Mouse (Mus musculus) layer of hippocampus, adult 9-10 months (tissue): ENCODE results near the gene Fat1.
"Not testable (repeated sequence)": the region's sequence is repeated elsewhere in the genome, so short reads cannot be mapped to it uniquely, and the experiment has no call there.

Experiments used
- DNase-seq: peaks from one replicate; pipeline ENCODE4 v3.0.0; 2022; ENCODE audit warnings: low spot score

Fat1 gene

GRCm38 (mm10) chr8:45010685-45011084, 75.4 kb downstream of the Fat1 start:
- peak; percentile 44 for DNase-seq

- DNase-seq, result no peak
Measured at GRCm38 (mm10) chr8:45011774-45012173, 76.5 kb downstream of the Fat1 start.

GRCm38 (mm10) chr8:45013852-45014251, 78.6 kb downstream of the Fat1 start:
- no peak for DNase-seq

DNA sequence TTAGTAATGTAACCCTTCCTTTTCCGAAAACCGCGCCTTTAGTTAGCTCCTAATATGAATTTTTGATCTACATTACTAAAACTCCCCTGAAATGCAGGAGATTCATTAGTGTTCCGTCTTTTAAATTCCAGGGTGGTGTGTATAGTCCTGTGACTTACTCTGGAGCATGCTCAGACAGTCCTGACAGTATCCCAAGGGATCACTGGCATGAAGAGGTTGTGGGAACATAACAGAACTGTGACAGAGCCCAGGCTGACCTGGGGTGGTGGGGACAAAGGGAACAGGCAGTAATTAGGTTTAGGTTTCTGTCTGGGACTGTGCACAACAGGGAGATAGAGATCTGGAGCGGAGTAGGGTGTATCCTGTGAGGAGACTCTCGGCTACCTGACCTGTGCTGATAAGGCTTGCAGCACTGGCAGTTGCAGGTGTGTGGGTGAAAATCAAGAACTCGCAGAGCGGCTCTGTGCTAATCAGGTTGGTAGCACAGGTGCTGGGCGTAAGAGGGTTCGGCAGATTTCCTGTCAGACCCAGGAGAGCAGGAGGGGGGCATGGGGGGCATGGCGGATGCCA, 79.3 kb downstream of the Fat1 start:
- no peak for DNase-seq

DNA sequence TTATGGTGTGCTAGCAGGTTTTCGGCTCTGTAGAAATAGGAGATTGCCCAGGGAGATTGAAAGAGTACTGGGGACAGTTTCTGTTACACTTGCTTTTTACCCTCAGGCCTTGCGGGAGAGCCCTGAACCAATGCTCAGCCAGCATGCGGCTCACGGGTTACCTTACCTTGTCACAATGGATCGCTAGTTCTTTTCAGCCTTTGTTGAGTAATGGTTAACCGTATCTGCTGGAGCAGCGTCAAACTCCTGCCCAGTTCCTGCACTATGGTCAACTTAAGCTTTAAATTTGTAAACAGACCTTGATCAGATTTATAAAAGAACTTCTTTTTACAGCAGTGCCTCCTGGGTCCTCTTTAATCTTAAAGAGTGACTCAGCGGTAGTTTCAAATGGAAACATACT, 80.6 kb downstream of the Fat1 start:
- DNase-seq, result no peak

DNA sequence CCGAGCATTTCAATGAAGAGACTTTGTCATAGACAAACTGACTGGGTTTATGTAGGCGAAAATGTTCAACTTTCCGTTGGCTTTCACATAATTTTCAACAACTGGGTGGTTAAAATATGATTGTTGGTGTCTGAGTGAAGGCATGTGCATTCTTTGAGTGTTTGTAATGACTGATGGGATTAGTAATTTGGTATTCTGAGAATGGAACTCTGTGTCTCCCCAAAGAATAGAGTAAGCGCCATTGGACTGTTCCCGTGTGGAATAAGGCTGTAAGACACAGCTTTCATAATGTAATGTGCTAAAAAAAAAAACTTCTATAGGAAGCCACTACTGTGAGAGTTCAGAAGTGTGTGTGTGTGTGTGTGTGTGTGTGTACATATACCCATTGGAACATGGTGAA, 84.0 kb downstream of the Fat1 start:
- DNase-seq, result no peak

GRCm38 (mm10) chr8:45021171-45021570, 85.9 kb downstream of the Fat1 start:
- no peak for DNase-seq

DNA sequence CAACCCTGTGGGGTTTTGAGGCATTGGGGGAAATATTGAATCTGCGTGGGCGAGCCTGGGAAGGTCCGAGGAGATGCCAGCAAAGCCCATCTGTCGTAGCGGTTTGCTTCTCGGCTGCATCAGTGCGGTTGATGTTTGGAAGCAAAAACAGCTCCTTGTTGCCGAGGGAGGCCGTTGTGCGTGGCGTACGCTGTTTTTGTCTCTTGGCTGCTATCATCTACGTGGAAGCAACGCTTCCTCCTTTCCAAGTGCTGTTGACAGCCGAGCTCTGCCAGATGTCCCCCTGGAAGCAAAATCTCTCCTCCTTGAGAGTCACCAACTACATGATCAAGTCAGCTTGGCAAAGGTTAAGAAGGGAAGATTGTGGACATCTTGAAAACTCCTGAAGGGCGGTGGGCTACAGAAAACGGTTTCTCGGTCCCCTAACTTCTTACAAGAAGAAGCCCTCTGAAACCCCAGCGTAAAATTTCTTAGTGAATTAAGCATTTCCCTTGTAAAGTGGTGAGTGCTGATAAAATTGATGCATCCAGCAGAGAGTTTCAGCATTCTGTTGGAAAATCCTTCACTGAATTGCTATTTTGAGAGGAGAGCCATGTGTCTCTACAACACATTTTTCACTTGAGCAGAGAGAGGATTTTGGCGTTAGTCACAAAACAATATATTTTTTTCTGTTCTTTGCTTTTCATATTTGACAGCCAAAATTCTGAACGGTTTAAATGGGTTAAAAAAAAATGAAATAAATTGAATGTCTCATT, 86.8 kb downstream of the Fat1 start:
- peak; percentile 37 for DNase-seq

- DNase-seq, result no peak
Measured at GRCm38 (mm10) chr8:45028081-45028497, 92.8 kb downstream of the Fat1 start.

DNA sequence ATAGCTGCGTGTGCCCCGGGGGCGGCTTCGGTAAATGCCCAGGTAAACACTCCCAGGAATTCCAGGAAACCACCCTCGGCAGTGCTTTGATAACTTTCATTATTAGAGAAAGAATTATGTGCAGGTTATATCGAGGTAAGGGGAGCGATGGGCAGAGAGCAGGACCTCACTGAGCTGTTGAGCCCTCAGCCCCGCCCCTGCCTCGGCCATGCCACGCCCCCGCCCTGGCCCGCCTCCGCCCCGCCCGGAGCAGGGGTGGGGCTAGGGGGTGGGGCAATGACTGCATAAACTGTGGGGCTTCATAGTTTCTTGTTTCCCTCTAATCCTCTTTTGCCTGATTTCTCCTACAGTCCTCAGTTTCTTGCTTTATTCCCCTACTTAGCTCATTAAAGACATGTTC, 103.1 kb downstream of the Fat1 start:
- no peak for DNase-seq

- DNase-seq, result no peak
Measured at GRCm38 (mm10) chr8:45044160-45044559, 108.9 kb downstream of the Fat1 start.

DNA sequence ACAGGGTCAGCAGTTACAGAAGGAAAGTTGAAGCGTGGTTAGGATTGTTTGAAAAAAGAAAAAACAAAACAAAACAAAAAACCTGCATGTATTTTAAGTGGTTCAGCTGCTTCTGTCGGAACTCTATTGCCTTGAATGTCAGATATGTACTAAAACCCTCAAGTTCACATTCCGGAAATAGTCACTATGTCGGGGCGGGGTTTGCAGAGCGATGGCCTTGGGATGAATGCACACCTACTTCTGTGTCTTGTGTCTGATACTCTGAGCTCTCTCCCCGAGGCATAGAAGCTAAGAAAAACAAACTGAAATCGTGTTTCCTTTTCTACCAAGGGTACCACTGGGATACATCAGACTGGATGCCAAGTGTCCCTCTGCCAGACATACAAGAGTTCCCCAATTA, 115.2 kb downstream of the Fat1 start:
- no peak for DNase-seq

DNA sequence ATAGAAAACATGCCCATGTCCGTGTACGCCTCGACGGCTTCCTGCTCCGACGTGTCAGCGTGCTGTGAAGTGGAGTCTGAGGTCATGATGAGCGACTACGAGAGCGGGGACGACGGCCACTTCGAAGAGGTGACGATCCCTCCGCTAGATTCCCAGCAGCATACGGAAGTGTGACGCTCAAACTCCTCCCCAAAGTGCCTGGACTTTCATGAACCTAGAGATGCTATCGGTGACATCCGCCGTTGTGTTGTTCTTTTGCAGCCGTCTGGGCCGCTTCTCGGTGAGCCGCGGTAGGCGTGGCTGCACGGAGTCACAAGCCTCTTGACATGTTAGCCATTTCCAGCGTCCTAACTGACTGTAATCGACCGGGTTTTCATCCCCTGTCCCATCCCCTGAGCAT, 116.0 kb downstream of the Fat1 start:
- DNase-seq, result no peak

- no peak for DNase-seq
Measured at GRCm38 (mm10) chr8:45052205-45052604, 117.0 kb downstream of the Fat1 start.

DNA sequence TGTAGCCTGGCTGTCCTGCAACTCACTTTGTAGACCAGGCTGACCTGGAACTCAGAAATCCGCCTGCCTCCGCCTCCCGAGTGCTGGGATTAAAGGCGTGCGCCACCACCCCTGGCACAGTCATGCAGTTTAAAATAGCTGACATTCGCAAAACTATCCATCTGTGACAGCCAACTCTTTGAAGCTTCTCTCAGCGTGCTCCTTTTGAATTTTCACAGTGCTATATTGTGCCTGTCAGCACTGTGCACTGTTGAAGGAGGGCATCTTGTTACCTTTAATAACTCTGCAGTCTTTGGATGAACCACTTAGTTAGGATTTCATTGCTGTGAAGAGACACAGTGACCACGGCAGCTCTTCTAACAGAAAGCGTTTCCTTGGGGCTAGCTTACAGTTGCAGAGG, 117.4 kb downstream of the Fat1 start:
- DNase-seq, result no peak

DNA sequence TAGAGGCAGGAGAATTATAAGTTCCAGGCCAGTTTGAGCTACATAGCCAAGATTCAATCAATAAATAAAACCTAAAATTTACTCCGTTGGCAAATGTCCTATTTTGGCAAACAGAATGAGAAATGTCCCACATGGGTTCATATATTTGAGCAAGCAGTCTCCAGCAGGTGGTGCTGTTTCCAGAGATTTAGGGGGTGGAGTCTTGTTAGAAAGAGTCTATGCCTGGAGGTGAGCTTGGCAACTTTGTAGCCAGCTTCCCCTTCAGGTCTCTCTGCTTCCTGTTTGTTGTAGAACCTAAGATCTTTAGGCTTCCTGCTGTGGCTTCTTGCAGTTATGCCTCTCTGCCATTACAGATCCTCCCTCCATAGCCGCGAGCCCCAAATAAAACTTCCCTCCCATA, 120.3 kb downstream of the Fat1 start:
- DNase-seq, result no peak

- DNase-seq, result no peak
Measured at GRCm38 (mm10) chr8:45056810-45057209, 121.6 kb downstream of the Fat1 start.

DNA sequence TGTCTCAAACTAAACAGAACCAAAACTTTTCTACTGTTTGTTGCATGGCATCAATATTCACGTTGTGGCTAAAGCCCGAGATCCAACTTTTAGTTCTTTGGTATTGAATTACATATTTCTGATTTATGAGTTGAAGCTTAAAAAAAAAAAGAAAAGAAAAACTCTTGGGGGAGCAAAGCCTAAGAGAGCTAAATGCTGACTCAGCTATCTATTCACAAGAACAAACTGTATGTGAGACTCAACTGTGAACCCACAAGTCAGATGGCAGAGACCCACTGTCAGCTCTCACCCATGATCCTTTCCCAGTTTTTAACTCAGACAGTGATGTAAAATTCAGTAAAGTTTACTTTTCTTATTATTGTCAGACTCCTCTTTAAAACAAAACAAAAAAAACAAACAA, 124.8 kb downstream of the Fat1 start:
- no peak for DNase-seq

DNA sequence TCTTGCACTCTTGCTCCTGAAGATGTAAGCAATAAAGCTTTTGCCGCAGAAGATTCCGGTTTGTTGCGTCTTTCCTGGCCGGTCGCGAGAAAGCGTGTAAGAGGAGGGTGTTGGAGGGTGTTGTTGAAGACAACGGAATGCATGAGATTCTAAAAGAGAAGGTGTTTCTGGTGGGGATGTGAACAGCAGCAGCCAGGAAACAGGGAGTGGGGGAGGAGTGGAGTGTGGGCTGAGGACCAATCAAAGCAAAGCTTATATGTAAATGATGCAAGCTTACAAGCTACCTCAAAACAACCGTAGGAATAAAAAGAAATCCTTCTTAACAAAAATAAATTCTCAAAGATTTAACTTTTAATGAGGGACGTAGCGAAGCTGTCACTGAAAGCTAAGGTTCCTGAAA, 127.1 kb downstream of the Fat1 start:
- no peak for DNase-seq

DNA sequence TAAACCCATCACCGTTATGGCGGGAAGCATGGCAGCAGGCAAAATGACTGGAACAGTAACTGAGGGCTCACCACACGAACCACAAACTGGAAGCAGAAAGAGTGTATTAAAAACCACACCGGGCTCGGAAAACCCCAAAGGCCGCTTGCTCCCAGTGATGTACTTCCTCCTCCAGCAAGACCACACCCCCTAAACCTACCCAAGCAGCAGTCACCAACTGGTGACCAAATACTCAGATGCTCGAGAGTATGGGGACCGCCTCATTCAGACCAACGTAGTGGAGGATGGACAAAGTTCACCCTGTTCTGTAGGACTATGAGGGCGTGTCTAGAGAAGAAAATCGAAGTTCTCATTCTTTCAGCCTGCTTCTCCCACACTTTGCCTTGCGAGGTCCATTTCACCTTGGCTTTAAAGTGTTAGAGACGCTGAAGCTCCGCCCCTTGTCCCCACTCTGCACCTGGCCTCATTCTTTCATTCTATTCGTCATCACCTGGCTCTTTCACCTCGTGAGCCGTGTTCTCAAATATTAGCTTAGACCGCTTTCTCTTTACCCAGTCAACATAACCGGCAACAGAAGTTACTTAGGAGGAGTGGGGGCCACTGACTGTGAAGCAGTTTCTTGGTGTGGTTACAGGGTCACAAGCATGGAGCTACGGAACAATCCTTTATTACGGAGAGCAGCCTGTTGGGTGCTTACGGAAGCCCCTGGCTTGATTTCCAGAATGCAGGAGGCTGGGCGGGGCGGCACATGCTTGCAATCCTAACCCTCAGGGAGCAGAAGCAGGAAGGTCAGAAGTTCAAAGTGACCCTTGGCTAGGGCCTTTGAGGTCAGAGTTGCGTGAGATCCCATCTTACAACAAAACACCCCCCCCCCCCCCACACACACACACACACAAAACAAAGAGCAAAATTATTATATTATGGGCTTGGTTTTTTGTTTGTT, 128.0 kb downstream of the Fat1 start:
- DNase-seq, result no peak

- no peak for DNase-seq
Measured at GRCm38 (mm10) chr8:45064197-45064869, 129.1 kb downstream of the Fat1 start.

GRCm38 (mm10) chr8:45065391-45065790, 130.1 kb downstream of the Fat1 start:
- DNase-seq, result not testable (repeated sequence)
